In the genomic region with DNA sequence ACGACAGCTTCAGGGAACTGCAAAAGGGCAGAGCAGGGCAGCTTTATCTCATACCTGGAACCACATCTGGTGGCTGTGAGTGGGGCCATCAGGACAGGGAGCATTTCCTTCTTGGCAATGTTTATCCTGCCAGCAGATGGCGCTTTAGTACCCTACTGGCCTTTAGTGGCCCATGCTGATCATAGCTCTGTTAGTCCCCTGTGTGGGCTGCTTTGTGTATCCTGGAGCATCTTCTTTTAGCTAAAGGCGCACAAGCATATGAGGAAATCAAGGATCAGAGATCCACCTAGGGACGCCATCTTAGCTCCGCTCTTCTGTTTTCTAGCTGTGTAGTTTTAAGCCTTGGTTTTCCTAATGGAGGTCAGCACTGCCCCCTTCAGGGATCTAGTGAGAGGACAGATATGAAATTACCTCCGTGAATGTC, we compare ENCODE assay signal across 8 mouse cellular contexts. TPM values are rescaled to one million over a fixed set of nuclear protein-coding genes. Genes with fewer than 3 reads are reported as not detected.
A peak's percentile ranks its signal among the peaks of the same experiment; 100 is the strongest.
DNase-seq lines count a peak whose midpoint lies in the region; TF ChIP-seq lines count a peak whose summit lies in the region.

No protein-coding gene starts in this region.

- H3K27me3 ChIP-seq in cerebellum, adult 2 months (ENCODE audit: control insufficient read depth, insufficient read depth, low read length), result no peaks in the 10 kb centered on the region
- no peaks in the 10 kb centered on the region for H3K27me3 ChIP-seq in kidney, adult 2 months (replicated peaks; ENCODE audit: control insufficient read depth, insufficient read depth, low read length)

- peak; percentile 41; the same call in 1 of the 2 replicates for TF ChIP-seq CTCF in cerebellum, adult 2 months (IDR thresholded peaks at IDR 0.05; ENCODE audit: borderline replicate concordance, insufficient read depth, low read depth, low read length)
- peak; percentile 64 for TF ChIP-seq CTCF in kidney, adult 2 months (conservative IDR thresholded peaks at IDR 0.05; ENCODE audit: insufficient read depth, insufficient read length, low read depth, low read length)

- H3K4me1 ChIP-seq in cerebellum, adult 2 months (ENCODE audit: control insufficient read depth, insufficient read depth, low read length), result no peaks in the 10 kb centered on the region; the same call in 1 of the 2 replicates
- H3K4me1 ChIP-seq in kidney, adult 2 months (ENCODE audit: control insufficient read depth, insufficient read depth, low read length), result no peaks in the 10 kb centered on the region

- 36% methylated on average over 6 of the region's 6 CpGs for WGBS in cerebellum, adult 2 months
- WGBS in kidney, adult 2 months, result 40% methylated on average over 6 of the region's 6 CpGs

- H3K27ac ChIP-seq in cerebellum, adult 2 months (ENCODE audit: insufficient read depth, low read length), result no peak overlapping the region
- H3K27ac ChIP-seq in kidney, adult 2 months (ENCODE audit: insufficient read depth, low read depth, low read length), result no peak overlapping the region

- DNase-seq in cerebellum, adult 2 months, result no peak
- DNase-seq in cerebellum, adult 11-12 months, result no peak
- DNase-seq in right cerebral cortex, adult 18-20 months, result peak; percentile 29
- no peak for DNase-seq in right cerebral cortex, postnatal 25 days
- DNase-seq in cerebellum, postnatal 10 days, result peak; percentile 57 to 64
- DNase-seq in kidney, adult 2 months, result peak; percentile 35
- DNase-seq in lung, postnatal 14 days, result peak; percentile 65
- DNase-seq in thymus, postnatal 0 days (ENCODE audit: low spot score), result peak; percentile 72

- no peak for TF ChIP-seq POLR2A in cerebellum, adult 2 months (IDR thresholded peaks at IDR 0.05; ENCODE audit: borderline replicate concordance, insufficient read depth, low read length)
- no peak for TF ChIP-seq POLR2A in kidney, adult 2 months (IDR thresholded peaks at IDR 0.05; ENCODE audit: low read depth, low read length)

- H3K36me3 ChIP-seq in kidney, adult 2 months (ENCODE audit: control insufficient read depth, insufficient read depth, low read length), result no peaks in the 10 kb centered on the region

- H3K4me3 ChIP-seq in cerebellum, adult 2 months (replicated peaks; ENCODE audit: insufficient read depth, low read depth, low read length), result no peak overlapping the region
- no peak overlapping the region for H3K4me3 ChIP-seq in kidney, adult 2 months (ENCODE audit: insufficient read depth, low read depth, low read length)

RNA-seq across cellular contexts. Expression of a gene that starts 11.0 kb away (rescaled TPM):
- polyA plus RNA-seq in cerebellum, adult 2 months (2012; rRNA removed), result 1.4 and 2.8 TPM in 2 replicates
- polyA plus RNA-seq in kidney, adult 2 months (2012; rRNA removed), result 0.44 and 1.0 TPM in 2 replicates
- 3.2 and 3.6 TPM in 2 replicates for polyA plus RNA-seq in thymus, postnatal 0 days (2015; fragmentation: Nextera tagmentation; extraction: Ambion mirVana)

RNA-seq across cellular contexts. Expression of a gene that starts 28.8 kb away (rescaled TPM):
- polyA plus RNA-seq in cerebellum, adult 2 months (2012; rRNA removed), result 0.76 and 1.2 TPM in 2 replicates
- 114 and 145 TPM in 2 replicates for polyA plus RNA-seq in kidney, adult 2 months (2012; rRNA removed)
- 12.1 and 12.5 TPM in 2 replicates for polyA plus RNA-seq in thymus, postnatal 0 days (2015; fragmentation: Nextera tagmentation; extraction: Ambion mirVana)

Comparison
In these comparisons a context has a peak if more than half of its experiments do, and no peak if none do; other contexts are left out.
1. DNase-seq: peak in right cerebral cortex, adult 18-20 months (single experiment), cerebellum, postnatal 10 days (2 of 2), kidney, adult 2 months (single experiment), lung, postnatal 14 days (single experiment) and thymus, postnatal 0 days (single experiment); none in cerebellum, adult 2 months (0 of 2), cerebellum, adult 11-12 months (single experiment) and right cerebral cortex, postnatal 25 days (single experiment).